Mouse (Mus musculus): ENCODE data around the gene Gorab.

- TF ChIP-seq CTCF (IDR thresholded peaks at IDR 0.05; ENCODE audit: low read depth) (no peak), EP300 (IDR thresholded peaks at IDR 0.05; ENCODE audit: low read depth) (no peak)
These were observed 52.5 kb downstream of the Gorab start for GRCm38 (mm10) chr1:163350988-163351387.

All from heart, postnatal 0 days (tissue).